Mouse (Mus musculus): ENCODE results near the gene Carmil2.

DNA sequence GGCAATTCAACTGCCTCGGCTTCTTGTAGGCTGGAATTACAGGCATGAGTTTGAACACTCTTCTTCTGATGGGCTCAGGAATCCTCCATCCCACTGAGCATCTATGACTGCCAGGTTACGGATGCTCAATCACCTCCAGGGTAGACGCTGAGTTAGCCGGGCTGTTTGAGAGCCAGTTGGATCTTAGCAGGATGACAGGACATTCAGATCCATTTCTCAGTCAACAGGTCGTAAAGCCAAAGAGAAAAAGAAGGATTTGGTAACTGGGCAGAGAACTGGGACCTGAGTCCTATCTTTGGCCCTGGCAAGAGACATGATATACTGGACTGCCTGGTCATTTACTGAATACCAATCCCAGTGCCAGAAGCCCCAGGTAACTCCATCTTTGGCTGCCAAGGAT, 53.1 kb downstream of the Carmil2 start:
- TF ChIP-seq E2F4 (IDR thresholded peaks at IDR 0.05; ENCODE audit: insufficient read depth) (no peak), POLR2A (IDR thresholded peaks at IDR 0.05; ENCODE audit: insufficient read length, low read depth) (no peak), MYOG (IDR thresholded peaks at IDR 0.05; ENCODE audit: control insufficient read depth in 1 of 3, insufficient read depth in 1 of 3, insufficient read length in 2 of 3, low read depth in 2 of 3) (no peak), MYOD1 (IDR thresholded peaks at IDR 0.05; ENCODE audit: control insufficient read depth in 1 of 3, insufficient read length in 2 of 3, low read depth in 2 of 3) (no peak), CEBPB (IDR thresholded peaks at IDR 0.05; ENCODE audit: insufficient read depth, poor library complexity, severe bottlenecking) (no peak), MAX (IDR thresholded peaks at IDR 0.05; ENCODE audit: low read depth) (no peak), TCF12 (IDR thresholded peaks at IDR 0.05; ENCODE audit: insufficient read depth, poor library complexity, severe bottlenecking) (no peak), USF1 (IDR thresholded peaks at IDR 0.05; ENCODE audit: low read depth) (no peak), TCF3 (IDR thresholded peaks at IDR 0.05; ENCODE audit: insufficient read length, low read depth) (no peak), POLR2AphosphoS2 (IDR thresholded peaks at IDR 0.05; ENCODE audit: insufficient read length, low read depth) (no peak), SRF (IDR thresholded peaks at IDR 0.05; ENCODE audit: control insufficient read depth, insufficient read length, low read depth) (no peak), REST (IDR thresholded peaks at IDR 0.05; ENCODE audit: insufficient read depth, insufficient read length) (no peak)
